Mouse (Mus musculus) lung, postnatal 0 days (tissue): Measurements from ENCODE around the gene Gstm6. TPM values are rescaled to one million over a fixed set of nuclear protein-coding genes. Genes with fewer than 3 reads are reported as not detected.
A peak's percentile ranks its signal among the peaks of the same experiment; 100 is the strongest.

Experiments used
- ATAC-seq: fragments of 200-750 bp; cut with Nextera tagmentation; 2 replicates; pipeline ENCODE4 v1.8.0; 2017; ENCODE audit warnings: moderate library complexity
- DNase-seq: peaks from one replicate; pipeline ENCODE4 v3.0.0-alpha.2; 2016; ENCODE audit warnings: low spot score
- H3K27ac ChIP-seq: fragments of 300-500 bp; sonication (generic); 2 replicates; pipeline ENCODE4 v1.5.1; 2014; ENCODE audit warnings: antibody characterized with exemption, mild to moderate bottlenecking, low read length, mixed read lengths
- H3K27me3 ChIP-seq: fragments of 300-500 bp; sonication (generic); replicated peaks from 2 replicates; pipeline ENCODE4 v1.6.1; 2014; ENCODE audit warnings: low read length, mixed read lengths; ENCODE audit not compliant: insufficient read depth
- H3K36me3 ChIP-seq: fragments of 300-500 bp; sonication (generic); 2 replicates; pipeline ENCODE4 v1.6.1; 2014; ENCODE audit warnings: low read length, mixed read lengths; ENCODE audit not compliant: insufficient read depth
- H3K4me1 ChIP-seq: fragments of 300-500 bp; sonication (generic); 2 replicates; pipeline ENCODE4 v1.6.1; 2014; ENCODE audit warnings: antibody characterized with exemption, low read depth, low read length, mixed read lengths; ENCODE audit not compliant: insufficient read depth
- H3K4me2 ChIP-seq: fragments of 300-500 bp; sonication (generic); replicated peaks from 2 replicates; pipeline ENCODE4 v1.6.1; 2014; ENCODE audit warnings: low read depth, mild to moderate bottlenecking, low read length, moderate library complexity, mixed read lengths
- H3K4me3 ChIP-seq: fragments of 300-500 bp; sonication (generic); 2 replicates; pipeline ENCODE4 v1.5.1; 2014; ENCODE audit warnings: low read depth, low read length
- H3K9ac ChIP-seq: fragments of 300-500 bp; sonication (generic); replicated peaks from 2 replicates; pipeline ENCODE4 v1.6.1; 2014; ENCODE audit warnings: low read depth, mild to moderate bottlenecking
- H3K9me3 ChIP-seq: fragments of 300-500 bp; sonication (generic); 2 replicates; pipeline ENCODE4 v1.6.1; 2016; ENCODE audit warnings: low read length, mixed read lengths
- CTCF ChIP-seq: IDR thresholded peaks from 2 replicates; pipeline ENCODE4 v1.5.1; 2016; ENCODE audit warnings: antibody characterized with exemption, mild to moderate bottlenecking
- EP300 ChIP-seq: IDR thresholded peaks from 2 replicates; pipeline ENCODE4 v1.6.1; 2016; ENCODE audit warnings: antibody characterized with exemption, mild to moderate bottlenecking, control low read depth
- WGBS: fragments of 180-500 bp; shearing (Covaris S2); extraction: QIAGEN DNeasy Blood & Tissue Kit; methylation state at CpG from one replicate; pipeline ENCODE4 v1.1.7; 2014; 5-methylcytosine and 5-hydroxymethylcytosine counted together
- polyA plus RNA-seq: library from polyadenylated mRNA; unstranded; fragments of >200 nt; fragmentation: Nextera tagmentation; extraction: Ambion mirVana; gene quantifications from 2 replicates; pipeline ENCODE4 v1.2.1, GENCODE M21; 2015

Gstm6 gene
- polyA plus RNA-seq, 1 experiment from 2014 or later: 3.6 TPM

GRCm38 (mm10) chr3:107935888-107936287 lies 7.7 kb downstream of the Gstm6 start:
- H3K9me3 ChIP-seq: no peaks in the 10 kb centered on the region
- H3K4me3 ChIP-seq: no peak overlapping the region
- no peak overlapping the region for H3K27ac ChIP-seq
- no peaks in the 10 kb centered on the region for H3K36me3 ChIP-seq
- H3K27me3 ChIP-seq: no peaks in the 10 kb centered on the region
- DNase-seq (no peak), ATAC-seq (no peak)
- WGBS: 54% methylated on average over 3 of the region's 3 CpGs
- H3K4me1 ChIP-seq: peaks cover 3% of the 10 kb centered on the region; the same call in 1 of the 2 replicates
- TF ChIP-seq CTCF (no peak), EP300 (no peak)
- H3K9ac ChIP-seq: no peak overlapping the region
- no peak overlapping the region for H3K4me2 ChIP-seq

- no peaks in the 10 kb centered on the region for H3K36me3 ChIP-seq
- no peak overlapping the region for H3K4me2 ChIP-seq
- H3K9me3 ChIP-seq: no peaks in the 10 kb centered on the region
- ATAC-seq (no peak), DNase-seq (no peak)
- no peaks in the 10 kb centered on the region for H3K27me3 ChIP-seq
- TF ChIP-seq CTCF (no peak), EP300 (no peak)
- H3K9ac ChIP-seq: no peak overlapping the region
- 48% methylated on average over 3 of the region's 3 CpGs for WGBS
- H3K4me3 ChIP-seq: no peak overlapping the region
- peaks cover 3% of the 10 kb centered on the region; the same call in 1 of the 2 replicates for H3K4me1 ChIP-seq
- no peak overlapping the region for H3K27ac ChIP-seq
Observed at GRCm38 (mm10) chr3:107935268-107935667, 8.3 kb downstream of the Gstm6 start.

- H3K4me1 ChIP-seq: peaks cover 3% of the 10 kb centered on the region; the same call in 1 of the 2 replicates
- no peak overlapping the region for H3K27ac ChIP-seq
- TF ChIP-seq EP300 (no peak), CTCF (no peak)
- no peak overlapping the region for H3K4me3 ChIP-seq
- H3K27me3 ChIP-seq: no peaks in the 10 kb centered on the region
- DNase-seq (peak; percentile 23), ATAC-seq (no peak)
- H3K9ac ChIP-seq: no peak overlapping the region
- WGBS: 47% methylated on average over 6 of the region's 6 CpGs
- no peak overlapping the region for H3K4me2 ChIP-seq
- no peaks in the 10 kb centered on the region for H3K36me3 ChIP-seq
- H3K9me3 ChIP-seq: no peaks in the 10 kb centered on the region
Observed at GRCm38 (mm10) chr3:107932128-107932527, 11.4 kb downstream of the Gstm6 start.

GRCm38 (mm10) chr3:107931670-107932069 lies 11.9 kb downstream of the Gstm6 start, which contains the start of gene Gstm7:
Gene Gstm7 (minus strand): TSS chr3:107931817.
- Histone ChIP-seq H3K27me3 (no peaks in the 10 kb centered on the region), H3K4me1 (peaks cover 3% of the 10 kb centered on the region; the same call in 1 of the 2 replicates), H3K4me3 (peak within 1 kb of the TSS; percentile 27), H3K9ac (no peak within 1 kb of the TSS), H3K36me3 (no peaks in the 10 kb centered on the region), H3K27ac (peak within 1 kb of the TSS; percentile 43; the same call in 1 of the 2 replicates), H3K4me2 (peak within 1 kb of the TSS; percentile 48), H3K9me3 (no peaks in the 10 kb centered on the region)
- 2% methylated on average over 10 of the region's 10 CpGs for WGBS
- TF ChIP-seq CTCF (peak; percentile 64), EP300 (peak; percentile 72; the same call in 1 of the 2 replicates)
- DNase-seq (peak; percentile 96), ATAC-seq (peak; percentile 95)

GRCm38 (mm10) chr3:107931134-107931533 lies 12.4 kb downstream of the Gstm6 start:
- Histone ChIP-seq H3K27me3 (no peaks in the 10 kb centered on the region), H3K4me1 (peaks cover 3% of the 10 kb centered on the region; the same call in 1 of the 2 replicates), H3K9me3 (no peaks in the 10 kb centered on the region), H3K4me2 (peak overlapping the region; percentile 48), H3K9ac (no peak overlapping the region), H3K27ac (peak overlapping the region; percentile 43; the same call in 1 of the 2 replicates), H3K4me3 (peak overlapping the region; percentile 27), H3K36me3 (no peaks in the 10 kb centered on the region)
- DNase-seq (no peak), ATAC-seq (no peak)
- TF ChIP-seq EP300 (no peak), CTCF (no peak)
- 62% methylated on average over 2 of the region's 2 CpGs for whole genome bisulfite sequencing

GRCm38 (mm10) chr3:107929731-107930130 lies 13.8 kb downstream of the Gstm6 start:
- Histone ChIP-seq H3K4me1 (peaks cover 3% of the 10 kb centered on the region; the same call in 1 of the 2 replicates), H3K27ac (no peak overlapping the region), H3K9me3 (no peaks in the 10 kb centered on the region), H3K36me3 (no peaks in the 10 kb centered on the region), H3K9ac (no peak overlapping the region), H3K4me3 (no peak overlapping the region), H3K27me3 (no peaks in the 10 kb centered on the region), H3K4me2 (no peak overlapping the region)
- ATAC-seq: peak; percentile 37
- 54% methylated on average over 4 of the region's 4 CpGs for whole genome bisulfite sequencing
- TF ChIP-seq EP300: peak; percentile 51; the same call in 1 of the 2 replicates
- TF ChIP-seq CTCF: no peak
- DNase-seq: peak; percentile 67

GRCm38 (mm10) chr3:107929243-107929642 lies 14.3 kb downstream of the Gstm6 start:
- H3K9ac ChIP-seq: no peak overlapping the region
- no peaks in the 10 kb centered on the region for H3K9me3 ChIP-seq
- no peak overlapping the region for H3K27ac ChIP-seq
- H3K4me2 ChIP-seq: no peak overlapping the region
- no peaks in the 10 kb centered on the region for H3K36me3 ChIP-seq
- H3K4me3 ChIP-seq: no peak overlapping the region
- peak; percentile 36 for DNase-seq
- no peaks in the 10 kb centered on the region for H3K27me3 ChIP-seq
- TF ChIP-seq EP300 (no peak), CTCF (no peak)
- ATAC-seq: no peak
- peaks cover 3% of the 10 kb centered on the region; the same call in 1 of the 2 replicates for H3K4me1 ChIP-seq
- WGBS: 61% methylated on average over 4 of the region's 4 CpGs
